Mouse (Mus musculus): Measurements from ENCODE around the gene Mbd4. TPM values are rescaled to one million over a fixed set of nuclear protein-coding genes. Genes with fewer than 3 reads are reported as not detected.
A peak's percentile ranks its signal among the peaks of the same experiment; 100 is the strongest.
"Not testable (repeated sequence)": the region's sequence is repeated elsewhere in the genome, so short reads cannot be mapped to it uniquely, and the experiment has no call there.

The Mbd4 gene
- polyA plus RNA-seq, 1 experiment, result 6.4 TPM

GRCm38 (mm10) chr6:115823850-115824464 lies 29.2 kb downstream of the Mbd4 start:
- not testable (repeated sequence) for H3K4me3 ChIP-seq (ENCODE audit: insufficient read depth, low read length); H3K4me1 ChIP-seq (ENCODE audit: control insufficient read depth, insufficient read depth, low read length); H3K27ac ChIP-seq (ENCODE audit: insufficient read depth, low read length)
- peak; percentile 40; the same call in 1 of the 2 replicates for TF ChIP-seq CTCF (IDR thresholded peaks at IDR 0.05; ENCODE audit: borderline replicate concordance, insufficient read depth, low read length)

- no peak for TF ChIP-seq CTCF (IDR thresholded peaks at IDR 0.05; ENCODE audit: borderline replicate concordance, insufficient read depth, low read length)
- TF ChIP-seq POLR2A (IDR thresholded peaks at IDR 0.05; ENCODE audit: low read depth, low read length), result no peak
- no peak overlapping the region for H3K4me3 ChIP-seq (ENCODE audit: insufficient read depth, low read length)
- no peak overlapping the region for H3K27ac ChIP-seq (ENCODE audit: insufficient read depth, low read length)
- no peaks in the 10 kb centered on the region for H3K4me1 ChIP-seq (ENCODE audit: control insufficient read depth, insufficient read depth, low read length)
These were observed 31.8 kb downstream of the Mbd4 start for GRCm38 (mm10) chr6:115821216-115821993.

GRCm38 (mm10) chr6:115818129-115818528 lies 35.0 kb downstream of the Mbd4 start:
- Histone ChIP-seq H3K4me3 (ENCODE audit: insufficient read depth, low read length) (no peak overlapping the region), H3K4me1 (ENCODE audit: control insufficient read depth, insufficient read depth, low read length) (no peaks in the 10 kb centered on the region), H3K27ac (ENCODE audit: insufficient read depth, low read length) (no peak overlapping the region)
- TF ChIP-seq CTCF (IDR thresholded peaks at IDR 0.05; ENCODE audit: borderline replicate concordance, insufficient read depth, low read length) (no peak), POLR2A (IDR thresholded peaks at IDR 0.05; ENCODE audit: low read depth, low read length) (no peak)

- no peaks in the 10 kb centered on the region for H3K4me1 ChIP-seq (ENCODE audit: control insufficient read depth, insufficient read depth, low read length)
- no peak overlapping the region for H3K4me3 ChIP-seq (ENCODE audit: insufficient read depth, low read length)
- no peak overlapping the region for H3K27ac ChIP-seq (ENCODE audit: insufficient read depth, low read length)
- TF ChIP-seq CTCF (IDR thresholded peaks at IDR 0.05; ENCODE audit: borderline replicate concordance, insufficient read depth, low read length), result no peak
- TF ChIP-seq POLR2A (IDR thresholded peaks at IDR 0.05; ENCODE audit: low read depth, low read length), result no peak
These were observed 38.1 kb downstream of the Mbd4 start for GRCm38 (mm10) chr6:115815041-115815440.

GRCm38 (mm10) chr6:115814104-115814503 lies 39.1 kb downstream of the Mbd4 start:
- Histone ChIP-seq H3K4me3 (ENCODE audit: insufficient read depth, low read length) (no peak overlapping the region), H3K4me1 (ENCODE audit: control insufficient read depth, insufficient read depth, low read length) (no peaks in the 10 kb centered on the region), H3K27ac (ENCODE audit: insufficient read depth, low read length) (no peak overlapping the region)
- TF ChIP-seq POLR2A (IDR thresholded peaks at IDR 0.05; ENCODE audit: low read depth, low read length) (no peak), CTCF (IDR thresholded peaks at IDR 0.05; ENCODE audit: borderline replicate concordance, insufficient read depth, low read length) (0 out of 2 replicates have a peak, but pooled peaks have one; percentile 13)

DNA sequence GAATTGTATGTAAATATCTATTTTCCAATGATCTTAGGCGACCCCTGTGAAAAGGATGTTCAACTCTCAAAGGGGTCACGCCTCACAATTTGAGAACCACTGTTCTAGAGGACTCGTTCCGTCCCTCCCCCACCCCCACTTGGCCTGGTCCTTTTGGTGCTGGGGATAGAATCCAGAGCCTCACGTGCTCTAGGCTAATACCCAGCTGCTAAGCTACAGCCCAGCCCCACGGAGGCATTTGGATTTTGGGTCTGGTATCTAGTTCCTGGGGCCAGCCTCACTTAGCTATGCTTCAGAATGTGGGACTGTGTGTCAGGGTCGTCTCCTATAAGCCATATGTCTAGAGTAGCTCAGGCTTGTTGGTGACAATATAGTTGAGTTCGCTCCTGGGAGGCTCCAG lies 41.6 kb downstream of the Mbd4 start:
- H3K4me1 ChIP-seq (ENCODE audit: control insufficient read depth, insufficient read depth, low read length), result no peaks in the 10 kb centered on the region
- no peak overlapping the region for H3K4me3 ChIP-seq (ENCODE audit: insufficient read depth, low read length)
- TF ChIP-seq CTCF (IDR thresholded peaks at IDR 0.05; ENCODE audit: borderline replicate concordance, insufficient read depth, low read length), result no peak
- H3K27ac ChIP-seq (ENCODE audit: insufficient read depth, low read length), result no peak overlapping the region

DNA sequence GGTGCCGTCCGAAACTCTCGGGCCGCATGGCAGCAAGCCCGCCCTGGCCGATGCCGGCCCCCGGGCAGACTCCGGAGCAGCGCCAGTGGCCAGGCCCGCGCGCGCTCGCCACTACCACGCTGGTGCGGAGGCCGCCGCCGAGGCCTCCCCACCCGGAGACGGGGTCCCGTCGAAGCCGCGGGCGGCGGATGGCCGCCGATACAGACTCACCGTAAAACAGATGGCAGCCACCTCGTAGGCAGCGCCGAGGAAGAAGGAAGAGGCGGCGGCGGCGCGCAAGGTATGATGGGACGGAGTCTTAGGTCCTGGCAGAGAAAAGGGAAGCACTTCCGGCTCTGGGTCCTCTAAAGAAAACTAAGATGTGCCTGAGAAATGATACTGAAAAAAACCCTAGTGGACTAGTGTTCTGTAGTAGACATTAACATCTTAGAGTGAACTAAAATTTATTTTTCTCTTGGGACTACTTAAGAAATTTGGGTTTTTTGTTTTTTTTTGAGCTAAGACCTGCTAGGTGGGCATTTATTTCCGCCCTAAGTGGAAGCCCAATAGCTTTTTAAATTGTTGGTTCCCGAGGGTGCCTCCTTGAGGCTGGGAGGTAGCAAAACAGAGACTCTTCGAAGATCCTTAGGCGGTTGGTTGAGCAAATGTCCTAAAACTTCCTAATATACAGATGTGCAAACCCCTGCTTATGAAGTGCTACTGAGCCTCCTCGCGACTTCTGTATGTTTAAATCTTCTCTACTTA lies 44.5 kb downstream of the Mbd4 start, which contains the start of gene Rpl32:
Gene Rpl32, minus strand, starts transcription at position 260 of the 744 bp plus-strand sequence.
- H3K27ac ChIP-seq (ENCODE audit: insufficient read depth, low read length), result peak within 1 kb of the TSS; percentile 62
- peak within 1 kb of the TSS; percentile 93 for H3K4me3 ChIP-seq (ENCODE audit: insufficient read depth, low read length)
- H3K4me1 ChIP-seq (ENCODE audit: control insufficient read depth, insufficient read depth, low read length), result 0 out of 2 replicates have a peak, but pooled peaks cover 3% of the 10 kb centered on the region
- TF ChIP-seq POLR2A (IDR thresholded peaks at IDR 0.05; ENCODE audit: low read depth, low read length) (peak; percentile 91), CTCF (IDR thresholded peaks at IDR 0.05; ENCODE audit: borderline replicate concordance, insufficient read depth, low read length) (no peak)

DNA sequence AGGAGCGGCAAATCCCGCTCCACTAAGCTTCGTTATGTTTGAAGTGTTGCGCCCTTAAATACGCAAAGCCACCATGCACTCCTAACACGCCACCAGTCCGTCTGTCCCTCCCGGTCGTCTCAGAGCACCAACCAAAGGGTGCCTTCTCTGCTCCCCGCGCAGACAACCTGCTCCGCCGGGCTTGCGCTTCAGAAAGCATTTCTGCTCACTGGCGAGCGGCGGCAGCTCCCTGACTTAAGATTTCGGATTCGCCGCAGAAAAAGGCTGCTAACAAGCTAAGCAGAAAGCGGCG lies 45.0 kb downstream of the Mbd4 start:
- TF ChIP-seq POLR2A (IDR thresholded peaks at IDR 0.05; ENCODE audit: low read depth, low read length) (no peak; the same call in 1 of the 2 replicates), CTCF (IDR thresholded peaks at IDR 0.05; ENCODE audit: borderline replicate concordance, insufficient read depth, low read length) (no peak)
- Histone ChIP-seq H3K4me3 (ENCODE audit: insufficient read depth, low read length) (peak overlapping the region; percentile 93), H3K27ac (ENCODE audit: insufficient read depth, low read length) (peak overlapping the region; percentile 62), H3K4me1 (ENCODE audit: control insufficient read depth, insufficient read depth, low read length) (0 out of 2 replicates have a peak, but pooled peaks cover 3% of the 10 kb centered on the region)

DNA sequence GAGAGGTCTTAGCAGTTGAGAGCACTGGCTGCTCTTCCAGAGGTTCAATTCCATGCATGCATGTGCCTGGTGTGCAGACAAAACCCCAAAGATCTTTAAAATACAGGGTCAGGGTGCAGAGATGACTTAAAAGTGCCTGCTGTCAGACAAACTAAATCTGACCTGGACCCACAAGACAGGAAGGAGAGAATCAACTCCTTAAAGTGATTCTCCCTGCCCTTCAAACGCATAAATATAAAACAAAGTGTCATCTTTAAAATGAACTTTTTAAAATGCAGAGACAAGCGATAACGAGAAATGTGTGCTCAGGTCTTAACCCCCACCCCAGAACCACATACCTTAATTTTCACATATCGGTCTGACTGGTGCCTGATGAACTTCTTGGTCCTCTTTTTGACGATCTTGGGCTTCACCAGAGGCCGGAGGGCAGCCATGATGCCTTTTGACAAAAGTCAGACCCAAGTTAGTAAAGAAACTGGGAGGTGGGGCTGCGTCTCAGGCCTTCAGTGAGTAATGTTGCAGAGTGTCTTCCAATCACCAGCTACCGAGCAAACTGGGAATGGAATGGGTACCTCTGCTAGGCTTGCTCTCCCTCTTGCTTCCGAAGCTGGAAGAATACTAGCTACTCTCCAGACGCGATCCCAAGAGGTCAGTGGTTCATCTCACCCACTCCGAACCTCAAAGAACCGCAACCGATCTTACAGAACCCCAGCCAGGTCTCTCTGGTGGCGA lies 45.5 kb downstream of the Mbd4 start:
- 0 out of 2 replicates have a peak, but pooled peaks cover 3% of the 10 kb centered on the region for H3K4me1 ChIP-seq (ENCODE audit: control insufficient read depth, insufficient read depth, low read length)
- peak overlapping the region; percentile 62; the same call in 1 of the 2 replicates for H3K27ac ChIP-seq (ENCODE audit: insufficient read depth, low read length)
- TF ChIP-seq CTCF (IDR thresholded peaks at IDR 0.05; ENCODE audit: borderline replicate concordance, insufficient read depth, low read length), result no peak
- H3K4me3 ChIP-seq (ENCODE audit: insufficient read depth, low read length), result peak overlapping the region; percentile 93
